Mouse (Mus musculus): ENCODE measurements around the gene Nudt22. TPM values are rescaled to one million over a fixed set of nuclear protein-coding genes. Genes with fewer than 3 reads are reported as not detected.

Gene Nudt22
- total RNA-seq, 2 experiments from 2014 or later = 8.5 to 14.5 TPM

- ATAC-seq (replicated peaks; ENCODE audit: poor library complexity, severe bottlenecking) = no peak
Measured at GRCm38 (mm10) chr19:6979001-6979479, 16.9 kb downstream of the Nudt22 start.

DNA sequence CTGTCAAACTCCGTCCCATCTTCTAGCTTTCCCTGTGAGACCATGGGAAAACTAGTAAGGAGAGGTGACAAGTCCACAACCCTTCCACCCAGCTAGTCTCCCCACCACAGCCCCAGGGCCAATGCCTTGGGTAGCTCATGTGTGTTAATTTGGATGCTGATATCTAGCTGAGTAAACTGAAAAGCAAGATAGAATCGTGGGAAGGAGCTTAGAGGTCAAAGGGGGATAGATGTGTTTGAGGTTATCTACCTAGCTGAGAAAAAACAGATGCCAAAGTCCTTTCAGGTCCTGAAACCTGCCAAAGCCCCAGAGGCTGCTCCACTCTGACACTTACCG is 17.3 kb downstream of the Nudt22 start:
- no peak for ATAC-seq (replicated peaks; ENCODE audit: poor library complexity, severe bottlenecking)

- no peak for ATAC-seq (replicated peaks; ENCODE audit: poor library complexity, severe bottlenecking)
Measured at GRCm38 (mm10) chr19:6977759-6978638, 17.9 kb downstream of the Nudt22 start.

- ATAC-seq (replicated peaks; ENCODE audit: poor library complexity, severe bottlenecking) = peak; percentile 18
Measured at GRCm38 (mm10) chr19:6975537-6976521, 20.1 kb downstream of the Nudt22 start, which contains the start of gene Plcb3. Plcb3 (minus strand) TSS chr19:6976470.

GRCm38 (mm10) chr19:6974211-6975205 is 21.4 kb downstream of the Nudt22 start, which contains the start of gene Ppp1r14b:
Ppp1r14b (plus strand) TSS chr19:6974968.
- peak; percentile 56 for ATAC-seq (replicated peaks; ENCODE audit: poor library complexity, severe bottlenecking)

GRCm38 (mm10) chr19:6973581-6974190 is 22.2 kb downstream of the Nudt22 start:
- ATAC-seq (replicated peaks; ENCODE audit: poor library complexity, severe bottlenecking) = no peak

DNA sequence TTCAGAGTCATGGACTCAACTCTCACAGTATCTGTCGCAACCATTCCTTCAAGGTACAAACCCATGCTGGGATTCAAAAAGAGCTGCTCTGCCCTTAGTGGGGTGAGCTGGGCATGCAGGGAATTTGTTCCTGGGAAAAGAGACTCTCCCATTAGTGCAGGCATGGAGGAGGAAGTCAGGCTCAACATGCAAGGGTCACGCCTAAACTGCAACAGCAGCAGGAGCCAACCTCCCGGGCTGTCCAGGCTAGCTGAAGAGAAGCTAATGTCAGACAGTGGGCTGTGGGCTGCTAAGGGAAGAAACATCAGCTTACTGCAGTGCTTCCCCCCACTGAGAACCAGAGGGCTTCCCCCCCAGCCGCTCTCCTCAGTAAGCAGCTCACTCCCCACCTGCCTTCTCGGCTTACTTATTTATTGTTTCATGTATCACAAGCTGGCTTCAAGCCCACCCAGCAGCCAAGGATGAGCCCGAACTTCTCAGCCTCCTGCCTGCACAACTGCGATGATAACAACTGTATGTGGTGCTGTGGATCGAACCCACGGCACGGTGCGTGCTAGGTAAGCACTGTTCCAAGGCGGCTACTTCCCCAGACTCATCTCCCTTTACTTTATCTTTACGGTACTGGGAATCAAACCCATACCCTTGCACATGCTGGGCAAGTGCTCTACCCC is 23.5 kb downstream of the Nudt22 start:
- no peak for ATAC-seq (replicated peaks; ENCODE audit: poor library complexity, severe bottlenecking)

DNA sequence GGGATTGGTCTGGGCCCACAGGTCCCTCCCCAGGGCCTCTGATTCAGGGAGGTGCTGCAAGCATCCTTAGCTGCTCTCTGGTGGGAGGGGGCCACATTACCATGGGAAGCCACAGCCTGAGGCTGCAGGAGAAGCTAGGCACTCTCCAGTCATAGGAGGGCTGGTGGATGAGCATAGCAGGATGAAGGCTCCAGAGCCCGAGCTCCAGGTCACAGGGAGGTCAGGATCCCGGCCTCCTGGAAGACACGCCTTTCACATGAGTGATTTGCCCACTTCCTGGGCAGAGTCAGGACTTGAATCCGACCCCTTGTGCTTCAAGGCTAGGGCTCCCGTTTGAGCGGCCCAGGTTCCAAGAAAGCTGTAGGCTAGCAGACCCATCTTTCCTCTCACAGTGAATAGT is 24.3 kb downstream of the Nudt22 start:
- ATAC-seq (replicated peaks; ENCODE audit: poor library complexity, severe bottlenecking) = no peak

DNA sequence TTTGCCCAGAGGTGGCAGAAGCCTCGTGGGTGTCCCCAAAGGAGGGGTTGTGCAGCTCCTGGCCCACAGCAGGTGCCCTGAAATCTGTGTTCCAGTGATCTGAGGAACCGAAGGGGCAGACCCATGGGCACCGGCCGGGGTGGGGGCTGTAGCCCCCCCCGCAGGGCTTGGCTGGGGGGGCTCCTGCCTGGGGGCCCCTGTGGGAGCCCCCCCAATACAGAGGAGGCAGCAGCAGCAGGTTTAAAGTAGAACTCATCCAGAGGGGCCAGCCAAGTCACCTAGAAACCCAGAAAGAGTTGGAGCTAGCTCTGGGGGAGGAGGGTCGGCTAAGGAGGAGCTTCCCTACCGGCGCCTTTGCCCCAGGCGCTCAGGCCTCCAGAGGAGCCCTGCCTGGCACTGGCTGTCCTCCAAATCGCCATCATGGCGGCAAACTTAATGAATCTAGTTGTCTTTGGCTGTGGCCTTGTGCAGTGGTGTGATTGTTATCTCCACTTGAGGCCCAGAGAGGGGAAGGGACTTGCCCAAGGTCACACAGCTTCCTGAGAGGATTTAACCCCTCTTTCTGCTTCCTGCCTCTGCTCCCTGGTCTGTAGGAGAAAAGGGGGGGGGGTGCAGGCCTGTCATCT is 25.3 kb downstream of the Nudt22 start:
- no peak for ATAC-seq (replicated peaks; ENCODE audit: poor library complexity, severe bottlenecking)

GRCm38 (mm10) chr19:6969665-6970381 is 26.1 kb downstream of the Nudt22 start:
- ATAC-seq (replicated peaks; ENCODE audit: poor library complexity, severe bottlenecking) = peak; percentile 51

GRCm38 (mm10) chr19:6969291-6969664 is 26.6 kb downstream of the Nudt22 start:
- no peak for ATAC-seq (replicated peaks; ENCODE audit: poor library complexity, severe bottlenecking)

GRCm38 (mm10) chr19:6968491-6969271 is 27.2 kb downstream of the Nudt22 start:
- ATAC-seq (replicated peaks; ENCODE audit: poor library complexity, severe bottlenecking) = no peak; the same call in 1 of the 2 replicates

DNA sequence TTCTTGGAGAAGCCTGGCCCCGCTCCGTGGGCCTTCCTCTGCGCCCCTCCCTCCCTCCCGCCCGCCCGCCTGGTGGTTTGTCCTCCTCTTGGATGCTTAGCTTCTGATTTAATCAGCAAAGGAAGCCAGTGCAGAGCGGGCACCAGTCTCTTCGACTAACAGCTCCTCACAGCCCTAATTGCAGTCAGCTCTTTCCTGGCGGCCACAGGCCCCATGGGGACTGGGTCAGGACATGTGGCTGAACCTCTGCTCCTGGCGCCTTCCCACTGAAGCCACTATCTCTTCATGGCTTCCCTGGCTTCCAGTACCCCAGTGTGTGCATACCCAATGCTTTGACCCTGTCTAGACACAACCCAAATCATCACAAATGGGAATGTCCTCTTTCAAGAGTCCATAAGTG is 39.5 kb downstream of the Nudt22 start:
- ATAC-seq (replicated peaks; ENCODE audit: poor library complexity, severe bottlenecking) = no peak

GRCm38 (mm10) chr19:6955424-6955823 is 40.5 kb downstream of the Nudt22 start:
- ATAC-seq (replicated peaks; ENCODE audit: poor library complexity, severe bottlenecking) = no peak

- no peak for ATAC-seq (replicated peaks; ENCODE audit: poor library complexity, severe bottlenecking)
Measured at GRCm38 (mm10) chr19:6954046-6954445, 41.9 kb downstream of the Nudt22 start.

GRCm38 (mm10) chr19:6952712-6953037 is 43.2 kb downstream of the Nudt22 start:
- ATAC-seq (replicated peaks; ENCODE audit: poor library complexity, severe bottlenecking) = no peak

All from granulocyte monocyte progenitor cell, adult 5-6 weeks (primary cell).